Mouse (Mus musculus): ENCODE data around the gene Rbx1. TPM values are rescaled to one million over a fixed set of nuclear protein-coding genes. Genes with fewer than 3 reads are reported as not detected.

The Rbx1 gene
- total RNA-seq, 1 experiment from 2014 or later, result 202 TPM

Other genes starting within 250 kb of the Rbx1 start
- gene Mchr1, start 230.8 kb upstream of the Rbx1 start, total RNA-seq (2017), result not detected in 2 replicates
- gene Slc25a17, start 105.5 kb upstream of the Rbx1 start, total RNA-seq (2017), result 82.7 and 97.2 TPM in 2 replicates
- gene St13, start 66.2 kb upstream of the Rbx1 start, total RNA-seq (2017), result 391 and 469 TPM in 2 replicates
- gene Xpnpep3, start 66.2 kb upstream of the Rbx1 start, total RNA-seq (2017), result 16.2 and 25.1 TPM in 2 replicates
- gene Dnajb7, start 58.0 kb upstream of the Rbx1 start, total RNA-seq (2017), result 0.15 TPM in 1 of 2 replicates, not detected in the other
- gene Ep300, start 119.1 kb downstream of the Rbx1 start, total RNA-seq (2017), result 37.0 and 45.9 TPM in 2 replicates
- gene L3mbtl2, start 197.6 kb downstream of the Rbx1 start, total RNA-seq (2017), result 26.7 and 31.7 TPM in 2 replicates
- gene Chadl, start 231.0 kb downstream of the Rbx1 start, total RNA-seq (2017), result not detected in 2 replicates